Mouse (Mus musculus) bone marrow, adult 2 months (tissue): ENCODE measurements around the gene Map7. TPM values are rescaled to one million over a fixed set of nuclear protein-coding genes. Genes with fewer than 3 reads are reported as not detected.

Experiments
- H3K27ac ChIP-seq: fragments of 200-500 bp; 2 replicates; pipeline ENCODE4 v1.5.1; 2012; ENCODE audit warnings: low read depth, mild to moderate bottlenecking, control low read depth, inconsistent platforms, low read length; ENCODE audit not compliant: control insufficient read depth, poor library complexity, insufficient read depth
- H3K4me1 ChIP-seq: fragments of 200-500 bp; 2 replicates; pipeline ENCODE4 v1.6.1; 2011; ENCODE audit warnings: low read length; ENCODE audit not compliant: control insufficient read depth, insufficient read depth
- H3K4me3 ChIP-seq: fragments of 200-500 bp; replicated peaks from 2 replicates; pipeline ENCODE3; 2011; ENCODE audit warnings: mild to moderate bottlenecking, low read depth, low read length, control low read depth; ENCODE audit not compliant: control insufficient read depth
- CTCF ChIP-seq: fragments of 200-500 bp; IDR thresholded peaks from 2 replicates; pipeline ENCODE4 v1.5.1; 2011; ENCODE audit warnings: low read length, control low read depth; ENCODE audit not compliant: control insufficient read depth, insufficient read depth
- POLR2A ChIP-seq: fragments of 200-500 bp; IDR thresholded peaks from 2 replicates; pipeline ENCODE4 v1.6.1; 2011; ENCODE audit warnings: low read depth, mild to moderate bottlenecking, control low read depth, low read length, borderline replicate concordance; ENCODE audit not compliant: control insufficient read depth
- WGBS: fragments of 180-500 bp; shearing (Covaris S2); methylation state at CpG from one replicate; pipeline ENCODE4 v1.1.7; 2018; 5-methylcytosine and 5-hydroxymethylcytosine counted together
- polyA plus RNA-seq: library from polyadenylated mRNA; stranded (reverse); fragments of >200 nt; gene quantifications from 2 replicates; pipeline ENCODE4 v1.2.4, GENCODE M21; 2011; ENCODE audit warnings: low replicate concordance; ENCODE audit not compliant: missing spikeins, insufficient read depth, insufficient read length

Map7 gene
- polyA plus RNA-seq, 1 experiment, result 17.3 TPM

DNA sequence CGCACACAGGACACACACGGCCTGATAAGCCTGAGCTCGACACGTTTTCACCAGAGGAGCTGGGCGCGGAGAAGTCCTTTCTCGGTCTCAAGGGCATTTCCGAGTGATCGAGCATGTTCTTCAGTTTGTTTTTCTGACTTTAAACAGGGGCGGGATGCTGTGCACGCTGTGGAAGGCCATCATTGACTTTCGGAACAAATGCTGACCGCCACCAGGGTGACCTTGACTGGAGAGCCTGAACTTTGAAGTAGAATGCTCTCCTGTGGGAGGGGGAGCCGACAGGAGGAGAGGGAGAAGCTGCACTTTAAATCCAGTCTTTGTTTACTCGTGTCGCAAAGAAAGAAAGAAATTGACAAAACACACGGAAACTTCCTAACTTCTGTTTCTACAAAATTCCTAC, 6.9 kb upstream of the Map7 start:
- 85% methylated on average over 17 of the region's 17 CpGs for whole genome bisulfite sequencing
- Histone ChIP-seq H3K4me1 (no peaks in the 10 kb centered on the region; the same call in 1 of the 2 replicates), H3K4me3 (no peak overlapping the region), H3K27ac (no peak overlapping the region)
- TF ChIP-seq CTCF (no peak), POLR2A (no peak)

DNA sequence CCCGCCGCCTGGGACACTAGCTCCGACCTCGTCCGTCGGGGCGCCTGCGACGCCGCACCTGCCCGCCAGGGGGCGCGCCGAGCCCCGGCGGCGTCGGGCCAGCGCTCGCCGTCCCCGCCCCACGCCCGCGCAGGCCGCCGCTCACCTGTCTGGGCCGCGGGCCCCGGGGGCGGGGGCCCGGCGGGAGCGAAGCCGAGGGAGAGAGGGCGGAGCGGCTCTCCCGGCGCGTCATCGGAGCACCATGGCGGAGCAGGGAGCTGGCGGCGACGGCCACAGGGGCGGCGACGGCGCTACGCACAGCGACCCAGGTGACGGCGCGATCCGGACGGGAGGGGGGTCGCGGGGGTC, 476 bp downstream of the Map7 start:
- H3K27ac ChIP-seq, result no peak overlapping the region; the same call in 1 of the 2 replicates
- H3K4me1 ChIP-seq, result peaks cover 2% of the 10 kb centered on the region; the same call in 1 of the 2 replicates
- TF ChIP-seq POLR2A, result no peak; the same call in 1 of the 2 replicates
- peak; percentile 46; the same call in 1 of the 2 replicates for TF ChIP-seq CTCF
- 1% methylated on average over 57 of the region's 58 CpGs for WGBS
- H3K4me3 ChIP-seq, result peak overlapping the region; percentile 38

DNA sequence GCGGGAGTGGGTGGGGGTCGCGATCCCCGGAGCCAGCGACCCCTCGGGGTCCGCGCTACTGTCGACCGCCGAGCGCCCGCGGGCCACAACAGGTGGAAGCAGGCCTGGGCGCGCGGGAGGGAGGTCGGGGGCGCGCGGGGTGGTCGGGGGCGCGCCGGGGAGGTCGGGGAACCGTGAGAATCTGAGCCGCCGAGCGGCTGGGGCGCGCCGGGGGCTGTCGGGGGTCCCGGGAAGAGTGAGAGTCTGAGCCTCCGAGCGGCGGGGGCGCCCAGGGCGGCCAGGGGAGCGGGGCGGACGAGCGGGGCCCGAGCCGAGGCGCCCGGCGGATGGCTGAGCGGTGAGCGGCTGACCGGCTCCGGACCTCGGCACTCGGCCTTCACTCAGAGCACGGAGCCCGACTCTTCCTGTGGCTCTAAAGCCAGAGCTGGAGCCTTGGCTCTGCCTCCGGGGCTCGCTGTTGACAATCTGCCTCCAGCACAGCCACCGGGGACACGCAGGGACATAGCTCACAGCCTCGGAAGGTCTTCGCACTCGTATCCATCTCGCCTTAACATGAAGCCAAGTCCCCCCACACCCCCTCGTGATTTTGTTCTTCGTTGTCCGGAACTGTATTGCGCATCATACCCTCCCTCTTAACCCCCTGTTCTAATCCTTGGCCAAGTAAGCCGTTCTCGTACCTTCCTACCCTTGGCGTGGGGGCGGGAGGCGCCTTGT, 1.0 kb downstream of the Map7 start:
- H3K4me3 ChIP-seq, result peak overlapping the region; percentile 56
- no peak for TF ChIP-seq POLR2A
- TF ChIP-seq CTCF, result no peak
- no peak overlapping the region; the same call in 1 of the 2 replicates for H3K27ac ChIP-seq
- peaks cover 2% of the 10 kb centered on the region; the same call in 1 of the 2 replicates for H3K4me1 ChIP-seq
- under 1% methylated on average over 63 of the region's 74 CpGs for WGBS

DNA sequence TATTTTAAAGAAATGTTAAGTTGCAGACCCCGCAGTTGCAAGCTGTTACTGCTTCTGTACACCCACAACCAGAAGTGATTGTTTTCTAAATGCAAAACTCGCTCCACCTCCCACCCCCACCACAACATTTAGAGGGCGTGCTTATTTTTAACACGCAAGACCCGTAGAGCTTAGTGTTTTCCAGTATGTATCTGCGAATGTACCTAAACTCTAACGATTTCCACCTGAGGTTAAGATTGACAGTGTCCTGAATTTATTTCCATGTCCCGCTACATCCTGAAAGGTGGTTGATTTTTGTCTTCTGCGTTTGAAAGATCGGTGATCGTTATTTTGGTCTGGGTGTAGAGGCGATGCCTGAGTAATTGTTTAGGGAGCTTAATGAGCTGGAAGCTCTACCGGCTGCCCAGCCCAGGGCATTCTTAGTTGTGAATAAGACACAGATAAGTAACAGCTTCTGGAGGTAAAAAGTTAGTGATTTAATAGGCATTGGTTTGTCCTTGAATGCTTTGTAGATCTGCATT, 1.6 kb downstream of the Map7 start:
- WGBS, result 1% methylated on average over 13 of the region's 13 CpGs
- Histone ChIP-seq H3K4me3 (peak overlapping the region; percentile 56), H3K4me1 (peaks cover 2% of the 10 kb centered on the region; the same call in 1 of the 2 replicates), H3K27ac (no peak overlapping the region)
- TF ChIP-seq CTCF (no peak), POLR2A (no peak)

GRCm38 (mm10) chr10:20152131-20152530, 3.9 kb downstream of the Map7 start:
- no peak for TF ChIP-seq POLR2A
- no peak for TF ChIP-seq CTCF
- peaks cover 2% of the 10 kb centered on the region; the same call in 1 of the 2 replicates for H3K4me1 ChIP-seq
- H3K27ac ChIP-seq, result no peak overlapping the region
- 57% methylated on average over 1 of the region's 1 CpGs for WGBS
- H3K4me3 ChIP-seq, result no peak overlapping the region

GRCm38 (mm10) chr10:20153507-20153906, 5.2 kb downstream of the Map7 start:
- TF ChIP-seq POLR2A, result no peak
- TF ChIP-seq CTCF, result no peak

DNA sequence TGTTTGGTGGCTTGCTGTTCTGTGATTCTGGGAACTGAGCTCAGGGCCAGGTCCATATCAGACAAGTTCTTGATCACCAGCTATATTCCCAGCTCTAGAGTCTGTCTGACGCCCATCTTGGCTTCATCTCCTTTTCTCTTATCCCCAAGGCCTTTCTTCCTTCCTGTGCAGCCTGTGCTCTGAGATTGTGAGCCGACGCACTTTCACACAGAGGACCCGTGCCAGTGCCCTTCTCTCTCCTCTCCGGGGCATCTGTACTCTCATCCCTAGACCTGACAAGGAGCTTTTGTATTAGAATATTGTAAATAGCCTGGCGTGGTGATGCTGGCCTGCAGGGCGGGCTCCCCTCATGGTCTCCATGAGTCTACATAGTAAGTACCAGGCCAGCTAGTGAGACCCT, 7.1 kb downstream of the Map7 start:
- Histone ChIP-seq H3K27ac (no peak overlapping the region), H3K4me3 (no peak overlapping the region), H3K4me1 (no peaks in the 10 kb centered on the region)
- 32% methylated on average over 7 of the region's 7 CpGs for WGBS
- no peak for TF ChIP-seq CTCF
- no peak for TF ChIP-seq POLR2A

More at GRCm38 (mm10) chr10:20153507-20153906, 5.2 kb downstream of the Map7 start:
- Histone ChIP-seq H3K4me1 (peaks cover 2% of the 10 kb centered on the region; the same call in 1 of the 2 replicates), H3K27ac (no peak overlapping the region), H3K4me3 (no peak overlapping the region)
- 44% methylated on average over 2 of the region's 2 CpGs for WGBS

- Histone ChIP-seq H3K4me3 (no peak overlapping the region), H3K4me1 (no peaks in the 10 kb centered on the region; the same call in 1 of the 2 replicates), H3K27ac (no peak overlapping the region)
- WGBS, result 69% methylated on average over 8 of the region's 8 CpGs
- TF ChIP-seq CTCF, result no peak
Measured at GRCm38 (mm10) chr10:20157021-20157726, 8.9 kb downstream of the Map7 start.
